Mouse (Mus musculus) c-Kit-positive CD71-positive TER-119-negative erythroid progenitor cells, embryonic 14.5 days (primary cell): ENCODE measurements around the gene Atp5e.

ENCODE experiments used
- DNase-seq: peaks from one replicate; pipeline ENCODE4 v3.0.0-alpha.2; 2013; ENCODE audit warnings: low read depth

Gene Atp5e

GRCm38 (mm10) chr2:174415001-174415730, 48.7 kb downstream of the Atp5e start:
- DNase-seq = no peak

- DNase-seq = no peak
Observed at GRCm38 (mm10) chr2:174413127-174413526, 50.8 kb downstream of the Atp5e start.
